In genomic region chr5:64577424-64577823, GRCm38 (mm10) we compare ENCODE assay signal across 12 mouse cellular contexts.
A peak's percentile ranks its signal among the peaks of the same experiment; 100 is the strongest.
DNase-seq lines count a peak whose midpoint lies in the region; ATAC-seq lines count a peak whose summit lies in the region.
"Had no signal": no experiment of that assay in that cellular context is flagged by ENCODE, and none has a peak within 500 bp of the region (broad histone marks: within the 10 kb centered on the region; RNA-seq: fewer than 3 reads in every experiment).

No protein-coding gene starts in this region.

- ATAC-seq in heart, embryonic 11.5 days (replicated peaks; ENCODE audit: insufficient number of reproducible peaks, low FRiP score, low TSS enrichment): no peak
- ATAC-seq in lung, embryonic 15.5 days (ENCODE audit: borderline replicate concordance, extremely low read depth, low FRiP score, low TSS enrichment): no peak
- ATAC-seq in stomach, embryonic 14.5 days (ENCODE audit: insufficient number of reproducible peaks, insufficient read depth, low FRiP score, low read depth): no peak
- no peak for ATAC-seq in granulocyte monocyte progenitor cell, adult 5-6 weeks (replicated peaks; ENCODE audit: poor library complexity, severe bottlenecking)
- ATAC-seq: inflammation-experienced regulatory T-cells, adult 6 months had no signal

- H3K36me3 ChIP-seq in heart, embryonic 11.5 days (ENCODE audit: control insufficient read depth, insufficient read depth, low read length): no peaks in the 10 kb centered on the region
- H3K36me3 ChIP-seq in lung, embryonic 15.5 days: no peaks in the 10 kb centered on the region
- H3K36me3 ChIP-seq in embryonic facial prominence, embryonic 10.5 days (replicated peaks): no peaks in the 10 kb centered on the region
- H3K36me3 ChIP-seq in stomach, embryonic 14.5 days (ENCODE audit: control insufficient read depth, insufficient read depth, low read length): no peaks in the 10 kb centered on the region

- 0 out of 2 replicates have a peak overlapping the region, but pooled peaks have one; percentile 32 for H3K27ac ChIP-seq in heart, embryonic 11.5 days (ENCODE audit: low read depth, low read length)
- H3K27ac ChIP-seq in lung, embryonic 15.5 days: peak overlapping the region; percentile 69
- H3K27ac ChIP-seq in embryonic facial prominence, embryonic 10.5 days (replicated peaks): peak overlapping the region; percentile 44; the same call in 1 of the 2 replicates
- H3K27ac ChIP-seq in stomach, embryonic 14.5 days (ENCODE audit: low read length): peak overlapping the region; percentile 68
- H3K27ac ChIP-seq: macrophage had no signal

- H3K4me2 ChIP-seq in heart, embryonic 11.5 days: no peak overlapping the region
- H3K4me2 ChIP-seq in lung, embryonic 15.5 days: no peak overlapping the region
- H3K4me2 ChIP-seq in stomach, embryonic 14.5 days (replicated peaks; ENCODE audit: low read depth, low read length): no peak overlapping the region

- no peak for DNase-seq in heart, postnatal 4 days
- DNase-seq in lung, adult 18-20 months: no peak
- no peak for DNase-seq in embryonic facial prominence, embryonic 10.5 days (ENCODE audit: low spot score)
- no peak for DNase-seq in spleen, adult 12 weeks (ENCODE audit: low spot score)
- DNase-seq: B cell, adult 2 months; cerebellum, postnatal 14 days had no signal

- no peak overlapping the region for H3K4me3 ChIP-seq in heart, embryonic 11.5 days (ENCODE audit: low read depth, low read length)
- no peak overlapping the region for H3K4me3 ChIP-seq in lung, embryonic 15.5 days
- no peak overlapping the region for H3K4me3 ChIP-seq in embryonic facial prominence, embryonic 10.5 days
- no peak overlapping the region for H3K4me3 ChIP-seq in stomach, embryonic 14.5 days (ENCODE audit: low read depth, low read length)

- H3K4me1 ChIP-seq in heart, embryonic 11.5 days (ENCODE audit: control insufficient read depth, insufficient read depth, low read length): peaks cover 19% of the 10 kb centered on the region
- peaks cover 47% of the 10 kb centered on the region for H3K4me1 ChIP-seq in lung, embryonic 15.5 days
- peaks cover 49% of the 10 kb centered on the region for H3K4me1 ChIP-seq in embryonic facial prominence, embryonic 10.5 days
- H3K4me1 ChIP-seq in stomach, embryonic 14.5 days (ENCODE audit: control insufficient read depth, insufficient read depth, low read length): peaks cover 36% of the 10 kb centered on the region

- H3K9me3 ChIP-seq in heart, embryonic 11.5 days (replicated peaks; ENCODE audit: control insufficient read depth, low read length): no peaks in the 10 kb centered on the region
- no peaks in the 10 kb centered on the region for H3K9me3 ChIP-seq in lung, embryonic 15.5 days
- H3K9me3 ChIP-seq in embryonic facial prominence, embryonic 10.5 days: no peaks in the 10 kb centered on the region
- no peaks in the 10 kb centered on the region for H3K9me3 ChIP-seq in stomach, embryonic 14.5 days (ENCODE audit: control insufficient read depth, low read depth, low read length)

- WGBS in heart, embryonic 11.5 days (ENCODE audit: insufficient replicate concordance): 13% methylated on average over 7 of the region's 7 CpGs
- 39% methylated on average over 7 of the region's 7 CpGs for WGBS in lung, embryonic 15.5 days
- 70% methylated on average over 7 of the region's 7 CpGs for WGBS in embryonic facial prominence, embryonic 10.5 days
- 55% methylated on average over 7 of the region's 7 CpGs for WGBS in stomach, embryonic 14.5 days

- H3K9ac ChIP-seq in heart, embryonic 11.5 days (ENCODE audit: low read depth, low read length): no peak overlapping the region
- no peak overlapping the region for H3K9ac ChIP-seq in lung, embryonic 15.5 days
- H3K9ac ChIP-seq in stomach, embryonic 14.5 days (replicated peaks; ENCODE audit: low read depth, low read length): no peak overlapping the region

- H3K27me3 ChIP-seq in heart, embryonic 11.5 days (ENCODE audit: control insufficient read depth, insufficient read depth, low read length): no peaks in the 10 kb centered on the region
- no peaks in the 10 kb centered on the region for H3K27me3 ChIP-seq in lung, embryonic 15.5 days
- H3K27me3 ChIP-seq in embryonic facial prominence, embryonic 10.5 days (replicated peaks; ENCODE audit: low read depth, poor library complexity, severe bottlenecking): no peaks in the 10 kb centered on the region
- H3K27me3 ChIP-seq in stomach, embryonic 14.5 days (ENCODE audit: control insufficient read depth, insufficient read depth, low read length): no peaks in the 10 kb centered on the region
